Mouse (Mus musculus) cortical plate, adult 2 months (tissue): ENCODE data around the gene Zfand2b.
A peak's percentile ranks its signal among the peaks of the same experiment; 100 is the strongest.

Experiments used
- CTCF ChIP-seq: fragments of 200-500 bp; IDR thresholded peaks from 2 replicates; pipeline ENCODE4 v1.5.1; 2011; ENCODE audit warnings: mild to moderate bottlenecking, control low read depth, low read length; ENCODE audit not compliant: insufficient read depth; ENCODE audit errors: extremely low read depth
- POLR2A ChIP-seq: fragments of 200-500 bp; IDR thresholded peaks from 2 replicates; pipeline ENCODE4 v1.6.1; 2011; ENCODE audit warnings: mild to moderate bottlenecking, low read length, control low read depth; ENCODE audit not compliant: insufficient read depth; ENCODE audit errors: extremely low read depth

DNA sequence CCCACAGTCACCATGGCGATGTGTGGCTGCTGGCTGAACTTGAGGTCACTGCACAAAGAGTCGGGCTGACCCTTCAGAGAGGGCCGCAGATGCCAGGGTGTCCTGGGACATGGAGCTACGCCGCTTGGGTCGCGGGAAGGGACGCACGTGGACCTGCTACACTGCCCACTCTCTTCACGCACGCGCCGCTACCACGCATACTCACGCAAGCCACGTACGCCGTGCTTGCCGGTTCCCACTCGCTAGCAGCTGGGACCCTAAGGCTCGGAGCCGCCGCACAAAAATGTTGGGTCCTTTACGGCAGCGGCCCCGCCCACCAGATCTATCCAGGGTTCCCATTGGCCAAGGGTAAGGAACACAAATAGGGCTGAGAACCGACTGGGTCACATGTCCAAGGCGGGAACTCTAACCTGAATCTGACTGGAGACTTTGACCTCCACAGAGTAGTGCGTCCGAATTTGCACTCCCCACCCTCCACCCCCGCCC is 11.7 kb downstream of the Zfand2b start, which contains the start of gene Abcb6:
- TF ChIP-seq CTCF (no peak), POLR2A (peak; percentile 75)
